Comparison of ENCODE assay signal across 21 mouse cellular contexts in the genomic region with DNA sequence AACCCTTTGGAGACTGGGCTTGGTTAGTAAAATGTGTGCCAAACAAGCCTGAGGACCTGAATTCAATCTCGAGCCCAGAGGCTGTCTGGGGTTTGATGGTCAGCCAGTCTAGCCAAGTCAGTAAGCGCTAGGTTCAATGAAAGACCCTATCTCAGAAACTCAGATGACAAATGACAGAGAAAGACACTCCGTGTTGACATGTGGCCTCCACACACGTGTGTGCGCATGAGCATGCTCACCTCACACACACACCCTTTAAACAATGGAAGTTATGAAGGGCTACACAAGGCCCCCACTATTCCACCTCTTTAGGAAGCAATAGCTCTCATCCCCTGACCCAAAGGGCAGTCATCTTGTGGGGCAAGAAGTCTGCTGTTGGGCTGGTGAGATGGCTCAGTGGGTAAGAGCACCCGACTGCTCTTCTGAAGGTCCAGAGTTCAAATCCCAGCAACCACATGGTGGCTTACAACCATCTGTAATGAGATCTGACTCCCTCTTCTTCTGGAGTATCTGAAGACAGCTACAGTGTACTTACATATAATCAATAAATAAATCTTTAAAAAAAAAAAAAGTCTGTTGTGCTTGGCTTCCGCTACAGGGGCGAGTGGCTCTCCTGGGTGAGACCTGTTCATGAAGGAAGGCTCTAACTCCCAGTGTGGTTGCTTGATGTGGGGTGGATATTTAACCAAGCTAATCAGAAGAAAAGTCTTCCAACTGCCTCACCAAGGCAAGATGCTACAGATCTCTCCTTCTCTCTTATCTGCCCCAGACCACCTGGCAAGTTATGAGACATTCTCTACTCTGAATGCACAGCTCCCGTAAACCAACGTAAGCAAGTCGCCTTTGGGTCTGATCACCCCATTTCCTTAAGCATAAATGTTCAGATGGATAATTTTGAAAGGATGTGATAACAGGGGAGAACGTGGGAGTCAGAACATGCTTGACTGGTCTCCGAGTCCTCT. TPM values are rescaled to one million over a fixed set of nuclear protein-coding genes. Genes with fewer than 3 reads are reported as not detected.
A peak's percentile ranks its signal among the peaks of the same experiment; 100 is the strongest.
DNase-seq lines count a peak whose midpoint lies in the region; ATAC-seq and TF ChIP-seq lines count a peak whose summit lies in the region.
"Had no signal": no experiment of that assay in that cellular context is flagged by ENCODE, and none has a peak within 500 bp of the region (broad histone marks: within the 10 kb centered on the region; RNA-seq: fewer than 3 reads in every experiment).

No protein-coding gene starts in this region.

- TF ChIP-seq RAD21 in MEL (IDR thresholded peaks at IDR 0.05; ENCODE audit: low read depth, low read length) = no peak

- intact Hi-C loops in left cerebral cortex, adult 2 months (cut with DNase I) = no loop called here

- TF ChIP-seq POLR2A in MEL (IDR thresholded peaks at IDR 0.05; ENCODE audit: control insufficient read depth in 1 of 2, insufficient read depth in 1 of 2, low read depth in 1 of 2, low read length in 2 of 2, poor library complexity in 1 of 2) = no peak
- no peak for TF ChIP-seq POLR2A in thymus, adult 2 months (IDR thresholded peaks at IDR 0.05; ENCODE audit: control insufficient read depth, extremely low read depth, insufficient read depth, low read length, poor library complexity)

- WGBS in liver, embryonic 12.5 days (ENCODE audit: insufficient replicate concordance) = 46% methylated on average over 13 of the region's 13 CpGs
- 91% methylated on average over 13 of the region's 13 CpGs for WGBS in thymus, adult 2 months

- H3K4me3 ChIP-seq in MEL (ENCODE audit: control insufficient read depth in 1 of 2, insufficient read depth in 1 of 2, low read depth in 2 of 2, low read length in 2 of 2) = no peak overlapping the region
- H3K4me3 ChIP-seq in liver, embryonic 12.5 days = no peak overlapping the region
- no peak overlapping the region for H3K4me3 ChIP-seq in thymus, adult 2 months (ENCODE audit: control insufficient read depth, insufficient read depth, low read length)
- no peak overlapping the region for H3K4me3 ChIP-seq in left cerebral cortex, adult 2 months
- H3K4me3 ChIP-seq: forebrain, embryonic 12.5 days; gastrocnemius, adult 2 months; heart, embryonic 15.5 days; hindbrain, embryonic 15.5 days; layer of hippocampus, adult 2 months; lung, embryonic 15.5 days; neural tube, embryonic 15.5 days had no signal

- DNase-seq in MEL (ENCODE audit: low read depth, low spot score) = peak; percentile 98
- peak; percentile 68 for DNase-seq in c-Kit-positive CD71-positive TER-119-positive erythroid progenitor cells, embryonic 14.5 days (ENCODE audit: low spot score)
- no peak for DNase-seq in kidney, postnatal 4 days
- no peak for DNase-seq in thymus, adult 2 months
- no peak for DNase-seq in left cerebral cortex, adult 2 months (ENCODE audit: extremely low spot score in 1 of 2, low spot score in 2 of 2)
- DNase-seq: adrenal gland, postnatal 10 days; cerebellum, adult 9-11 months; gastrocnemius, adult 2 months; heart, postnatal 36 days; kidney, adult 8-10 months; kidney, postnatal 10 days; lung, postnatal 36 days; right cerebral cortex, adult 18-20 months had no signal

- peak overlapping the region; percentile 42 for H3K9ac ChIP-seq in MEL (ENCODE audit: control insufficient read depth, low read depth, low read length, poor library complexity, severe bottlenecking)
- H3K9ac ChIP-seq in liver, embryonic 12.5 days = 0 out of 2 replicates have a peak overlapping the region, but pooled peaks have one; percentile 43
- H3K9ac ChIP-seq: forebrain, embryonic 12.5 days; heart, embryonic 15.5 days; hindbrain, embryonic 15.5 days; lung, embryonic 15.5 days; neural tube, embryonic 15.5 days had no signal

- H3K79me2 ChIP-seq in MEL (ENCODE audit: control insufficient read depth, insufficient read depth, low read length, poor library complexity) = no peaks in the 10 kb centered on the region

- H3K9me3 ChIP-seq in MEL (replicated peaks; ENCODE audit: insufficient read depth, low read length) = no peaks in the 10 kb centered on the region
- no peaks in the 10 kb centered on the region for H3K9me3 ChIP-seq in liver, embryonic 12.5 days (replicated peaks)
- H3K9me3 ChIP-seq: forebrain, embryonic 12.5 days; heart, embryonic 15.5 days; hindbrain, embryonic 15.5 days; lung, embryonic 15.5 days; neural tube, embryonic 15.5 days had no signal

- peaks cover 0 to 21% of the 10 kb centered on the region in 2 experiments; a peak in 2 of 4 replicates for H3K36me3 ChIP-seq in MEL (ENCODE audit: control insufficient read depth in 1 of 2, insufficient read depth in 2 of 2, low read length in 2 of 2)
- H3K36me3 ChIP-seq in liver, embryonic 12.5 days = no peaks in the 10 kb centered on the region
- H3K36me3 ChIP-seq in thymus, adult 2 months (ENCODE audit: control insufficient read depth, insufficient read depth, low read length) = no peaks in the 10 kb centered on the region
- H3K36me3 ChIP-seq: forebrain, embryonic 12.5 days; heart, embryonic 15.5 days; hindbrain, embryonic 15.5 days; lung, embryonic 15.5 days; neural tube, embryonic 15.5 days had no signal

- ATAC-seq in liver, embryonic 12.5 days = peak; percentile 89
- ATAC-seq in megakaryocyte progenitor cell, adult 5-6 weeks (replicated peaks; ENCODE audit: poor library complexity) = peak; percentile 92

- peak overlapping the region; percentile 98 for H3K27ac ChIP-seq in MEL (ENCODE audit: control insufficient read depth, low read depth, low read length)
- H3K27ac ChIP-seq in liver, embryonic 12.5 days = peak overlapping the region; percentile 89
- H3K27ac ChIP-seq in thymus, adult 2 months (ENCODE audit: control insufficient read depth, insufficient read depth, low read length) = no peak overlapping the region
- H3K27ac ChIP-seq in left cerebral cortex, adult 2 months = no peak overlapping the region
- H3K27ac ChIP-seq: forebrain, embryonic 12.5 days; gastrocnemius, adult 2 months; heart, embryonic 15.5 days; hindbrain, embryonic 15.5 days; layer of hippocampus, adult 2 months; lung, embryonic 15.5 days; neural tube, embryonic 15.5 days had no signal

- peak; percentile 99 for TF ChIP-seq EP300 in MEL (IDR thresholded peaks at IDR 0.05; ENCODE audit: low read depth in 1 of 2, low read length in 2 of 2)

- no peak for TF ChIP-seq CTCF in MEL (IDR thresholded peaks at IDR 0.05 in 2 of 3, conservative IDR thresholded peaks at IDR 0.05 in 1 of 3; ENCODE audit: control insufficient read depth in 1 of 3, insufficient read depth in 1 of 3, low read depth in 2 of 3, low read length in 3 of 3, poor library complexity in 1 of 3, severe bottlenecking in 1 of 3)
- TF ChIP-seq CTCF in thymus, adult 2 months (IDR thresholded peaks at IDR 0.05; ENCODE audit: borderline replicate concordance, control insufficient read depth, extremely low read depth, insufficient read depth, low read length, poor library complexity) = no peak
- no peak for TF ChIP-seq CTCF in left cerebral cortex, adult 2 months (IDR thresholded peaks at IDR 0.05)

- peak overlapping the region; percentile 44 for H3K4me2 ChIP-seq in liver, embryonic 12.5 days
- H3K4me2 ChIP-seq: forebrain, embryonic 12.5 days; heart, embryonic 15.5 days; hindbrain, embryonic 15.5 days; lung, embryonic 15.5 days; neural tube, embryonic 15.5 days had no signal

- peaks cover 21 to 28% of the 10 kb centered on the region in 2 experiments for H3K4me1 ChIP-seq in MEL (ENCODE audit: control insufficient read depth in 1 of 2, insufficient read depth in 2 of 2, low read length in 2 of 2)
- peaks cover 26% of the 10 kb centered on the region for H3K4me1 ChIP-seq in liver, embryonic 12.5 days
- no peaks in the 10 kb centered on the region for H3K4me1 ChIP-seq in thymus, adult 2 months (replicated peaks; ENCODE audit: control insufficient read depth, insufficient read depth, low read length)
- H3K4me1 ChIP-seq: forebrain, embryonic 12.5 days; heart, embryonic 15.5 days; hindbrain, embryonic 15.5 days; lung, embryonic 15.5 days; neural tube, embryonic 15.5 days had no signal

- no peaks in the 10 kb centered on the region for H3K27me3 ChIP-seq in MEL (ENCODE audit: control insufficient read depth in 1 of 2, insufficient read depth in 2 of 2, low read length in 2 of 2)
- no peaks in the 10 kb centered on the region for H3K27me3 ChIP-seq in liver, embryonic 12.5 days (replicated peaks)
- H3K27me3 ChIP-seq in thymus, adult 2 months (ENCODE audit: control insufficient read depth, insufficient read depth, low read length) = no peaks in the 10 kb centered on the region
- H3K27me3 ChIP-seq: forebrain, embryonic 12.5 days; heart, embryonic 15.5 days; hindbrain, embryonic 15.5 days; lung, embryonic 15.5 days; neural tube, embryonic 15.5 days had no signal

TF ChIP-seq in MEL, 35 proteins besides CTCF, POLR2A, EP300 and RAD21 (continues in another document):
- TF ChIP-seq GABPA (IDR thresholded peaks at IDR 0.05; ENCODE audit: low read depth, low read length) (no peak), UBTF (IDR thresholded peaks at IDR 0.05; ENCODE audit: borderline replicate concordance, insufficient read depth, low read depth, low read length) (no peak)

RNA-seq across cellular contexts. Expression of a gene that starts 11.4 kb away (rescaled TPM):
- total RNA-seq in MEL (2012; rRNA removed) = 31.8 and 34.1 TPM in 2 replicates
- polyA plus RNA-seq in MEL (2012; ENCODE audit: insufficient read depth in 1 of 2, insufficient read length in 2 of 2, low read depth in 1 of 2, low replicate concordance in 2 of 2, missing spikeins in 1 of 2) = 10 to 100 TPM; 19.3 to 38.5 TPM
- polyA plus RNA-seq in liver, embryonic 12.5 days (2016; fragmentation: Nextera tagmentation; extraction: Ambion mirVana) = 8.9 TPM in 2 replicates
- total RNA-seq in megakaryocyte progenitor cell, adult 5-6 weeks (2015) = 30.1 and 37.2 TPM in 2 replicates
- total RNA-seq in megakaryocyte progenitor cell, adult 5-6 weeks (2017) = 20.9 and 29.1 TPM in 2 replicates
- 34.1 and 38.6 TPM in 2 replicates for polyA plus RNA-seq in thymus, adult 2 months (2012; rRNA removed)
- 10 to 100 TPM; 42.3 to 43.5 TPM for total RNA-seq in left cerebral cortex, adult 2 months (2021)

RNA-seq across cellular contexts. Expression of a gene that starts 22.3 kb away (rescaled TPM):
- total RNA-seq in MEL (2012; rRNA removed) = 0.59 and 0.73 TPM in 2 replicates
- polyA plus RNA-seq in MEL (2012; ENCODE audit: insufficient read depth in 1 of 2, insufficient read length in 2 of 2, low read depth in 1 of 2, low replicate concordance in 2 of 2, missing spikeins in 1 of 2) = under 1 TPM in 1 of 2 experiments, not detected in 1; 0.11 TPM
- 0.62 and 0.65 TPM in 2 replicates for polyA plus RNA-seq in liver, embryonic 12.5 days (2016; fragmentation: Nextera tagmentation; extraction: Ambion mirVana)
- 2.1 and 2.5 TPM in 2 replicates for total RNA-seq in megakaryocyte progenitor cell, adult 5-6 weeks (2015)
- 1.2 and 1.9 TPM in 2 replicates for total RNA-seq in megakaryocyte progenitor cell, adult 5-6 weeks (2017)
- 0.34 and 0.38 TPM in 2 replicates for polyA plus RNA-seq in thymus, adult 2 months (2012; rRNA removed)
- total RNA-seq in left cerebral cortex, adult 2 months (2021) = 1 to 10 TPM; 1.2 TPM

RNA-seq across cellular contexts. Expression of a gene that starts 34.3 kb away (rescaled TPM):
- 784 and 788 TPM in 2 replicates for total RNA-seq in MEL (2012; rRNA removed)
- 100 to 1,000 TPM in 1 of 2 experiments, not detected in 1; 302 TPM for polyA plus RNA-seq in MEL (2012; ENCODE audit: insufficient read depth in 1 of 2, insufficient read length in 2 of 2, low read depth in 1 of 2, low replicate concordance in 2 of 2, missing spikeins in 1 of 2)
- polyA plus RNA-seq in liver, embryonic 12.5 days (2016; fragmentation: Nextera tagmentation; extraction: Ambion mirVana) = 205 and 206 TPM in 2 replicates
- 82.1 and 87.0 TPM in 2 replicates for total RNA-seq in megakaryocyte progenitor cell, adult 5-6 weeks (2015)
- 119 and 128 TPM in 2 replicates for total RNA-seq in megakaryocyte progenitor cell, adult 5-6 weeks (2017)
- polyA plus RNA-seq in thymus, adult 2 months (2012; rRNA removed) = 88.9 and 103 TPM in 2 replicates
- total RNA-seq in left cerebral cortex, adult 2 months (2021) = 10 to 100 TPM; 70.0 to 74.0 TPM

Comparison
In these comparisons a context has a peak if more than half of its experiments do, and no peak if none do; other contexts are left out.
1. DNase-seq: peak in MEL (single experiment) and c-Kit-positive CD71-positive TER-119-positive erythroid progenitor cells, embryonic 14.5 days (single experiment); none in kidney, postnatal 4 days (0 of 2), thymus, adult 2 months (single experiment) and left cerebral cortex, adult 2 months (0 of 2).
2. H3K27ac ChIP-seq: peak in MEL (single experiment) and liver, embryonic 12.5 days (single experiment); none in thymus, adult 2 months (single experiment) and left cerebral cortex, adult 2 months (single experiment).